Mouse (Mus musculus) gonadal fat pad, adult 2 months (tissue): Measurements from ENCODE around the gene Gtf2ird1. TPM values are rescaled to one million over a fixed set of nuclear protein-coding genes. Genes with fewer than 3 reads are reported as not detected.
"Not testable (repeated sequence)": the region's sequence is repeated elsewhere in the genome, so short reads cannot be mapped to it uniquely, and the experiment has no call there.

Experiments
- DNase-seq: peaks from one replicate; pipeline ENCODE4 v3.0.0-alpha.2; 2012; ENCODE audit warnings: low read depth
- polyA plus RNA-seq: library from polyadenylated mRNA; depleted of rRNA; stranded (reverse); fragments of >200 nt; gene quantifications from 2 replicates; pipeline ENCODE4 v1.2.3, GENCODE M21; 2012

Gene Gtf2ird1
- polyA plus RNA-seq, 1 experiment = 55.4 TPM

DNA sequence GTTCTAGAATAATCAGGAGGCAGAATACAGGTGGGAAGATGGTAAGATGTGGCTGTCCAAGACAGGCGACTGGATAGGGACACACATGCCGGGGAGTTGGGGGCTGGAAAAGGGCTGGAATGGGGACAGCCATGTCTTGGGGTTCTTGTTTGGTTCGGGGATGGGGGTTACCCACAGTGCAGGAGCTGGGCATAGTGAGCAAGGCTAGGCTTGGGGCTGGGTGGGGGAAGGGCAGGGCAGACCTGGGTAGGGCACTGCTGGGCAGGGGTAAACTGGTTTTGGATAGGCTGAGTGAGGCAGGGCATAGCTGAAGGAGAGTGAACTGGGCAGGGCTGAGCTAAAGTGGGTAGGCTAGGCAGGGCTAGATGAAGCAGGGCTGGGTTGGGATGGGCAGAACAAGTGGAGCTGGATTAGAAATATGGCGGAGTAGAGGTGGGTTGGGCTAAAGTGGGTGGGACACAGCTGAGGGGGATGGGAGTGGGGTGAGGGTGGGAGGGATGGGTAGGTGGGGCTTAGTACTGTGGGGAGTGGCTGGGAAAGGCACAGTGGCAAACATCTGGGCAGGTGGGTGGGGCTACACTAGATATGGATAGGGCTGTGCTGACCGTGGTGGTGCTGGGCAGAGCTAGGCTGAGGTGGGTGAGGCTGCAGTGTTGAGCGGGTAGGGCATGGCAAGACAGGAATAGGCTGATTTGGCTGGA lies 46.8 kb downstream of the Gtf2ird1 start:
- no peak for DNase-seq

- no peak for DNase-seq
Observed at GRCm38 (mm10) chr5:134408119-134408518, 48.4 kb downstream of the Gtf2ird1 start.

DNA sequence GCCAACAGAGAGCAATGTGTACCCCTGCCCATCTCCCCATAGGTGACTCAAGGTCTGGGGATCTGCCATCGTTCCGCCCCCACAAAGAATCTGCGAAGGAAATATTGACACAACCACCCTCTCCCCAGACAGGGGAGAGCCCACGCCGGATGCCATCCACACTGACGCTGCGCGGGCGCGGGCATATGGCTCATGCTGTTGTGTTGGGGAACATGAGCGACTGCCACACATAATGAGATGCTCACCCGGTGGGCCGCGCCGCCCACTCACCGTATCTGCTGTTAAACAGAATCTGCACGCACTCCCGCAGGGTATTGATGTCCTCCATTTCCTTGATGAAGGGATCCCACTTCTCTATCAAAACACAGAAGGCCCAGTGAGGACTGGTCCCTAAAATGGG lies 54.7 kb downstream of the Gtf2ird1 start:
- DNase-seq = no peak

DNA sequence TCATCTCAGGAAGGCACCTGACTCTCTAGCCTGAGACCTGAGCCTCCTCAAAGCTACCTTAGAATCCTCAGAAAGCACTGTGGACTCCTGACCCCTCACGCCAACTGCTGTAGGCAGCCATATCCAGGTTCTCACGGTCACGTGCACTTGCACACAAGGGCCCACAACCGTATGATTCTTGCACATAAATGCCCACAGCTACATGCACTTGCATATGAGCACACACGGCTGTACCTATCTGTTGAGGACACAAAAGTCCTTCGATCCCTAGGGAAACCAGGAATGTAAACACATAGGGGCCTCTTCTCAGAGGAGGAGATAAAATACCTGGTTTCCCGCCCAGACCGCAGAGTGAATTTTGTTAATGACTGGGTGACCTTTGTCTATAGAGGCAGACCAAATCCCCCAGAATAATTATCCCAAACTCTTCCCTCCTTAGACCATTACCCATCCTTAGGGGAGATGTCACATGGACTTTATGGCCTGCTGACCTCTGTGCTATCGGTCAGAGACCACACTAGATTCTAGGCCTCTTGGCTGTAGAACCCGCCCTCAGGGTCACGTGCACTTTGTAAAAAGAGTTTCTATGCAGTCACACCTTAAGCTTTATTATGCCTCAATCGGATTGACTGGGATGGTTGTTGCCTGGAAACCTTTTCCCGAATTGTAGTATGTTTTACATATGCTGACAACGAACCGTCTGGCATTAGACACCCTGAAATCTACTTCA lies 58.9 kb downstream of the Gtf2ird1 start:
- DNase-seq = no peak

DNA sequence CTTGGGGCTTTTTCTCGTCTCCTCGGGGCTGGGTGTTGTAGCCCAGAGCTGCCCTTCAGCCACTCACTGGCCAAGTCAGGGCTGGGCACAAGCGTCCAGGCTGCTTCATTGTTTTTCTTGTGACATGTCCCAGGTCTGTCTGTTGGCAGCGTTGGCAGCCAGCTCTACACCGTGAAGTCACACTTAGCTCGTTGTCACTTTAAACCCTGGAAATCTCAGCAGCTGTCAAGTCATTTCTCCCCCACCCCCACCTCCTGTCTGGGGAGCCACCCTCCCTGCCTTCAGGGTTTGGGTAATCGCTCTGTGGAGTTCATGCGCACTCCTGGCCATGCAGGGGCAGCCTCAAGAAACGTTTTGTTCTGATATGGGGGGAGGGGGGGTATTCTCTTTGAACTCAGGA lies 60.0 kb downstream of the Gtf2ird1 start:
- no peak for DNase-seq

- DNase-seq = no peak
Observed at GRCm38 (mm10) chr5:134394624-134395023, 61.9 kb downstream of the Gtf2ird1 start.

DNA sequence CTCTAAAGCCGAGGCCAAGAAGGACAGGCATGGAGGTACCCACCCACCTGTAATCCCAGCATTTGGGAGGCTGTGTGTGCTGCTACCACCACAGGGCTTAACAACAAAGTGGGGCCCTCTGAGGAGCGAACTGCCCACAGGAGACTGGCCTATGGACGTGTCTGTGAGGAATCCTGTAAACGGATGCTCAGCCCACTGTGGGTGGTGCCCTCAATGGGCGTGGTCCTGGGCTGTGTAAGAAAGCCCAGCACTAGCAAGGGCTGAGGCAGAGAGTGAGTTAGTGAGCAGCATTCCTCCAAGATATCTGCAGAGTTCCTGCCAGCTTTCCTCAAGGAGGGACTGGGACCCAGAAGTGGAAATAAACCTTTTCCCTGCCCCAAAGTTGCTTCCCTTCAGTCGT lies 62.9 kb downstream of the Gtf2ird1 start:
- no peak for DNase-seq

DNA sequence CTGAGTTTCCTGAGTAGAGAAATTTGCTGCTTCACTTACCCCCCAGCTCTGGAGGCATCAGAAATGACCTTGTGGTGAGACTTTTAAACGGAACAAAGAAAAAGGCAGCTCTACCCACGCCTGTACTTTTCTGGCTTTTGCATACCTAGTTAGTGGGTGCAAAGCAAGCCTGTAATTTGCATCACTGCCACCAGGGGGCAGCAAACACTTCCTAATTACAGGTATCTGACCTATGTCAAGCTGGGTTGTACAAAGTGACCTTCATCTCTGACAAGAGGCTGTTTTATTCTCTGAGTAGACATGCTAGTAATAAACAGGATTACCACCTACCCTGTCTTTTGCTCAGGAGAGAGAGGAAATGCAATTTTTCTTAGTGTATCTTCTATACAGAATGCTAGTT lies 71.4 kb downstream of the Gtf2ird1 start:
- DNase-seq = peak; percentile 16

GRCm38 (mm10) chr5:134375256-134375655 lies 81.3 kb downstream of the Gtf2ird1 start:
- no peak for DNase-seq

DNA sequence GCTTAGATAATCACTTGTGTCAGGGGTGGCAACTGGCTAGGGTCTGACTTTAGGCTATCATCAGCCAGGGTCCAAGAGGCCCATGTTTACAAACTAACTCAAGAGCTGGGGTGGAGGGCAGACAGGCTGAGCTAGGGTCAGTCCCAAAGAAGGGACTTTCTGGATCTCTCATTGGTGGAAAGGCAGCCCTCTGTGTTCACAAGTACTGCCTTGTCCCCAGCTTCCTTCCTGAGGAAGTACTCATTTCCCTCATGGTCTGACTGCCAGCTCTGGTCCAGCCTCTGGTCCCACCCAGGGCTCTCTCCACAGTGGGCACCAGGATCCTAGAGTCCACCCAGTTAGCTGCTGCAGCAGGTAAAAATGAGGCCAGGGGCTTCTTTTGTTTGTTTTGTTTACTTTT lies 82.0 kb downstream of the Gtf2ird1 start:
- no peak for DNase-seq

- no peak for DNase-seq
Observed at GRCm38 (mm10) chr5:134373912-134374488, 82.5 kb downstream of the Gtf2ird1 start.

DNA sequence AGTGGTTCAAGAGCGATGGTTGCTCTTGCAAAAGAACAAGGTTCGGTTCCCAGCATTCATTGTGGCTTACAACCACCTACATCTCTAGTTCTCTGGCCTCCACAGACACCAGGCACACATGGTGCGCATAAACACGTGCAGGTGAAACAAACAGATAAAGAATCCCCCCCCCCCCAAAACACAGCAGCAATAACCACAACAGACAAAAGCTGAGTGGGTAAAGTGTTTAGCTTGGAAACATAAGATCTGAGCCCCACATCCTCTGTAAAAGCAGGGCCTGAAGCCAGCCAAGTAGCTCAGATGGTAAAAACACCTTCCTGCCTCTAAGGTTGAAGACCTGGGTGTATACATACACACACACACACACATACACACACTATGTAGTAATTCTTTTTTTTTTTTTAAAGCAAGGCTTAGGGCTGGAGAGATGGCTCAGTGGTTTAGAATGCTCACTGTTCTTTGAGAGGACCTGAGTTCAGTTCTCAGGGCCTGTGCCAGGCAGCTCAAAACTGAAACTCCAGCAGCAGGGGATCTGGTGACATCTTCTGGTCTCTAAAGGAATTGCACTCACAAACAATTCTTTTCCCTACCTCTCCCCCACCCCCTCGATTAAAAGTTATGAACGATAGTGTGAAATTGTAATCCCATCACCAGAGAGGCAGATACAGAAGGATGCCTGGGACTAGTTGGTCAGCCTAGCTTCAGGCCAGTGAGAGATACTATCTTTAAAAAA lies 83.4 kb downstream of the Gtf2ird1 start:
- no peak for DNase-seq

DNA sequence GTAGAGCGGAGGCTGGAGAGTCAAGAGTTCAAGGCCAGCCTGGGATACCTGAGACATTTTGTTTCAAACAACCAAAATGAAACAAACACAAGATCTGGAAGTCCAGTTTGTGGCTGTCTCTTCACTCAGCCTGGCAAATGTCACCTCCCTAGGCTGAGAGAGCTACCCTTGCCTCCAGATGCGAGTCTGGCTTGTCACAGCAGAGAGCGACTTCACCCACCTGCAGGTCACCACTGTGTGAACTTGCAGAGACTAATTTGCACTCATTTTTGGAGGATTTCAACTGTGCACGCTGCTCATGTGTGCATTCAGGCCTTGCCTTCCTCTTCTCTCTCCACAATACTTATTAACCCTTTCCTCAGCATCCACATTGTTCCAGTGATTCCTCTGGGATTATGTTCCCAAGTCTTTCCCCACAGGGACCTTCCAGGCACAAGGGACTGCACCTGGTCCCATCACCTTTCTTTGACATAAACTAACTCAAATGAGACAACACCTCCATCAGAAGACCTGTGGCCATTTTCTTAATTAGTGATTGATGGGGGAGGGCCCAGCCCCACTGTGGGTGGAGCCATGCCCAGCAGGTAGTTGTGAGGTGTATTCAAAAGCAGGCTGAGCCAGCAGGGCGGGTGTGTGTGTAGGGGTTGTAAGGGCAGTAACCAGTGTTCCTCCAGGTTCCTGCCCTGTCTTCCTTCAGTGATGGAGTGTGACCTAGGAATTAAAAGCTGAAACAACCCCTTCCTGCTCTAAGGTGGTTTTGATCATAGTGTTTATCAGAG lies 84.8 kb downstream of the Gtf2ird1 start:
- no peak for DNase-seq

- no peak for DNase-seq
Observed at GRCm38 (mm10) chr5:134370831-134371230, 85.7 kb downstream of the Gtf2ird1 start.

DNA sequence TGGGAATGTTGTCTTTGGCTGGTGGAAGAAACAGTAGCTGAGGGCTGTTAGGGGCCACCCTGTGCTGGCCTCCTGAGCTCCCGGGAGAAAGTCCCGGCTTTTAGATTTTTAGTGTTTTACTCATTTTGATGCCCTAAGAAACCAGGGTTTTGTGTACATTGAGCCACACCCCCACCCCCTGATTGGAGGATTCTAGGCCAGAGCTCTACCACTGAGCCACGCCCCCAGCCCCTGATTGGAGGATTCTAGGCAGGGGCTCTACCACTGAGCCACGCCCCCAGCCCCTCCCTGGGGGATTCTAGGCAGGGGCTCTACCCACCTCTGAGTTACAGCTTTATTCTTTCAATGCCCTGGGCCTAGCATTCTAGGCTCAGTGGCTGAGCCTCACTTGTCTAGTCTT lies 97.4 kb downstream of the Gtf2ird1 start:
- DNase-seq = no peak

DNA sequence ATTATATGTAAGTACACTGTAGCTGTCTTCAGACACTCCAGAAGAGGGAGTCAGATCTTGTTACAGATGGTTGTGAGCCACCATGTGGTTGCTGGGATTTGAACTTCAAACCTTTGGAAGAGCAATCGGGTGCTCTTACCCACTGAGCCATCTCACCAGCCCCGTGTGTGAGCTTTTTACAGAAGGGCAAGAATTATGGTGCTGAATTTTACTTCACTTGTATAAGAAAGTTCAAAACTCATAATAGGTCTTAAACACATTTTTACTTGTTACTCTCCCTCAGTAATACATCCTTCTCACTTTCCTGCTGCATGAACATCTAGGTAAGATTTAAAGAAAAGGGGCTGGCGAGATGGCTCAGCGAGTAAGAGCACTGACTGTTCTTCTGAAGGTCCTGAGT lies 101.1 kb downstream of the Gtf2ird1 start:
- not testable (repeated sequence) for DNase-seq

- DNase-seq = no peak
Observed at GRCm38 (mm10) chr5:134353117-134353516, 103.4 kb downstream of the Gtf2ird1 start.

GRCm38 (mm10) chr5:134352527-134353001 lies 104.0 kb downstream of the Gtf2ird1 start:
- no peak for DNase-seq

GRCm38 (mm10) chr5:134350660-134351059 lies 105.9 kb downstream of the Gtf2ird1 start:
- DNase-seq = no peak

- DNase-seq = no peak
Observed at GRCm38 (mm10) chr5:134347066-134347465, 109.5 kb downstream of the Gtf2ird1 start.

DNA sequence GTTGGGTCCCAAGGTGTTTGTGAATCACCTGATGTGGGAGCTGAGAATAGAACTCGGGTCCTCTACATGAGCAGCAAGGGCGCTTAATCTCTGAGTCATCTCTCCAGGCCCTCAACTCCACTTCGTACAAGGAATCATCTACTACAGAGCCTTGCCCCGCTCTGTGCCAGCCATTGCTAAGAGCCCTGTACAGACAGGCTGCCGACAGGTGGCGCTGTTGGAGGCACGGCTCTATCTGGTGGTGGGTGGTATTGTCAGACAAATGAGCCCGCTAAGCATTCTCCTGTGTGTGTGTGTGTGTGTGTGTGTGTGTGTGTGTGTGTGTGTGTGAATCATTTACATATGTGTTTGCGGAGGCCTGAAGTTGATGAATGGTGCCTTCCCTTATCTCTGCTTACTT lies 111.1 kb downstream of the Gtf2ird1 start:
- no peak for DNase-seq
